Mouse (Mus musculus): ENCODE measurements around the gene Vwa3b. TPM values are rescaled to one million over a fixed set of nuclear protein-coding genes. Genes with fewer than 3 reads are reported as not detected.

Gene Vwa3b
- polyA plus RNA-seq, 1 experiment from 2014 or later = not detected

GRCm38 (mm10) chr1:37124696-37125349 lies 98.4 kb downstream of the Vwa3b start:
- Histone ChIP-seq H3K4me1 (replicated peaks) (no peaks in the 10 kb centered on the region), H3K27me3 (replicated peaks) (no peaks in the 10 kb centered on the region), H3K36me3 (no peaks in the 10 kb centered on the region), H3K27ac (ENCODE audit: poor library complexity, severe bottlenecking) (no peak overlapping the region), H3K4me3 (no peak overlapping the region), H3K4me2 (no peak overlapping the region), H3K9ac (no peak overlapping the region), H3K9me3 (replicated peaks) (no peaks in the 10 kb centered on the region)
- ATAC-seq (ENCODE audit: insufficient number of reproducible peaks, low FRiP score) = no peak
- WGBS = 71% methylated on average over 12 of the region's 12 CpGs

- no peak for ATAC-seq (ENCODE audit: insufficient number of reproducible peaks, low FRiP score)
- Histone ChIP-seq H3K4me3 (no peak overlapping the region), H3K9me3 (replicated peaks) (no peaks in the 10 kb centered on the region), H3K4me1 (replicated peaks) (no peaks in the 10 kb centered on the region), H3K9ac (no peak overlapping the region), H3K27ac (ENCODE audit: poor library complexity, severe bottlenecking) (no peak overlapping the region), H3K4me2 (no peak overlapping the region), H3K27me3 (replicated peaks) (no peaks in the 10 kb centered on the region), H3K36me3 (no peaks in the 10 kb centered on the region)
- WGBS = 73% methylated on average over 7 of the region's 8 CpGs
Observed at GRCm38 (mm10) chr1:37130012-37130570, 103.7 kb downstream of the Vwa3b start.

GRCm38 (mm10) chr1:37131146-37131545 lies 104.8 kb downstream of the Vwa3b start:
- Histone ChIP-seq H3K9me3 (replicated peaks) (no peaks in the 10 kb centered on the region), H3K36me3 (no peaks in the 10 kb centered on the region), H3K27me3 (replicated peaks) (no peaks in the 10 kb centered on the region), H3K4me2 (no peak overlapping the region), H3K4me1 (replicated peaks) (no peaks in the 10 kb centered on the region), H3K9ac (no peak overlapping the region), H3K4me3 (no peak overlapping the region), H3K27ac (ENCODE audit: poor library complexity, severe bottlenecking) (no peak overlapping the region)
- ATAC-seq (ENCODE audit: insufficient number of reproducible peaks, low FRiP score) = no peak

- H3K27me3 ChIP-seq (replicated peaks) = no peaks in the 10 kb centered on the region
- no peak overlapping the region for H3K9ac ChIP-seq
- no peak overlapping the region for H3K27ac ChIP-seq (ENCODE audit: poor library complexity, severe bottlenecking)
- H3K36me3 ChIP-seq = no peaks in the 10 kb centered on the region
- 55% methylated on average over 7 of the region's 7 CpGs for WGBS
- H3K4me1 ChIP-seq (replicated peaks) = no peaks in the 10 kb centered on the region
- H3K4me2 ChIP-seq = no peak overlapping the region
- H3K4me3 ChIP-seq = no peak overlapping the region
- H3K9me3 ChIP-seq (replicated peaks) = no peaks in the 10 kb centered on the region
- ATAC-seq (ENCODE audit: insufficient number of reproducible peaks, low FRiP score) = no peak
Observed at GRCm38 (mm10) chr1:37132433-37132832, 106.0 kb downstream of the Vwa3b start.

GRCm38 (mm10) chr1:37145966-37146365 lies 119.6 kb downstream of the Vwa3b start:
- Histone ChIP-seq H3K27ac (ENCODE audit: poor library complexity, severe bottlenecking) (no peak overlapping the region), H3K9me3 (replicated peaks) (no peaks in the 10 kb centered on the region), H3K4me2 (no peak overlapping the region), H3K9ac (no peak overlapping the region), H3K4me1 (replicated peaks) (no peaks in the 10 kb centered on the region), H3K36me3 (no peaks in the 10 kb centered on the region), H3K27me3 (replicated peaks) (no peaks in the 10 kb centered on the region), H3K4me3 (no peak overlapping the region)
- WGBS = 61% methylated on average over 4 of the region's 4 CpGs
- ATAC-seq (ENCODE audit: insufficient number of reproducible peaks, low FRiP score) = no peak

GRCm38 (mm10) chr1:37149866-37150265 lies 123.5 kb downstream of the Vwa3b start:
- ATAC-seq (ENCODE audit: insufficient number of reproducible peaks, low FRiP score) = no peak
- WGBS = 82% methylated on average over 7 of the region's 7 CpGs
- no peak overlapping the region for H3K9ac ChIP-seq

GRCm38 (mm10) chr1:37151896-37152295 lies 125.5 kb downstream of the Vwa3b start:
- H3K4me2 ChIP-seq = no peak overlapping the region
- no peak for ATAC-seq (ENCODE audit: insufficient number of reproducible peaks, low FRiP score)
- no peak overlapping the region for H3K4me3 ChIP-seq
- no peaks in the 10 kb centered on the region; the same call in 1 of the 2 replicates for H3K9me3 ChIP-seq (replicated peaks)
- H3K27ac ChIP-seq (ENCODE audit: poor library complexity, severe bottlenecking) = no peak overlapping the region
- no peaks in the 10 kb centered on the region for H3K36me3 ChIP-seq
- no peaks in the 10 kb centered on the region for H3K27me3 ChIP-seq (replicated peaks)
- no peak overlapping the region for H3K9ac ChIP-seq
- WGBS = 86% methylated on average over 9 of the region's 9 CpGs
- no peaks in the 10 kb centered on the region for H3K4me1 ChIP-seq (replicated peaks)

More at GRCm38 (mm10) chr1:37149866-37150265, 123.5 kb downstream of the Vwa3b start:
- Histone ChIP-seq H3K4me1 (replicated peaks) (no peaks in the 10 kb centered on the region), H3K36me3 (no peaks in the 10 kb centered on the region), H3K4me2 (no peak overlapping the region), H3K4me3 (no peak overlapping the region), H3K27ac (ENCODE audit: poor library complexity, severe bottlenecking) (no peak overlapping the region), H3K9me3 (replicated peaks) (no peaks in the 10 kb centered on the region; the same call in 1 of the 2 replicates), H3K27me3 (replicated peaks) (no peaks in the 10 kb centered on the region)

GRCm38 (mm10) chr1:37166066-37166465 lies 139.7 kb downstream of the Vwa3b start:
- H3K27ac ChIP-seq (ENCODE audit: poor library complexity, severe bottlenecking) = no peak overlapping the region
- no peaks in the 10 kb centered on the region for H3K4me1 ChIP-seq (replicated peaks)
- H3K4me2 ChIP-seq = no peak overlapping the region
- ATAC-seq (ENCODE audit: insufficient number of reproducible peaks, low FRiP score) = no peak
- H3K4me3 ChIP-seq = no peak overlapping the region
- 56% methylated on average over 6 of the region's 6 CpGs for WGBS
- H3K36me3 ChIP-seq = no peaks in the 10 kb centered on the region
- peaks cover 19% of the 10 kb centered on the region for H3K9me3 ChIP-seq (replicated peaks)
- H3K9ac ChIP-seq = no peak overlapping the region
- H3K27me3 ChIP-seq (replicated peaks) = 0 out of 2 replicates have a peak, but pooled peaks cover 4% of the 10 kb centered on the region

GRCm38 (mm10) chr1:37167918-37168317 lies 141.5 kb downstream of the Vwa3b start:
- peaks cover 8% of the 10 kb centered on the region; the same call in 1 of the 2 replicates for H3K9me3 ChIP-seq (replicated peaks)
- ATAC-seq (ENCODE audit: insufficient number of reproducible peaks, low FRiP score) = no peak
- no peak overlapping the region for H3K9ac ChIP-seq
- H3K27me3 ChIP-seq (replicated peaks) = 0 out of 2 replicates have a peak, but pooled peaks cover 4% of the 10 kb centered on the region
- H3K27ac ChIP-seq (ENCODE audit: poor library complexity, severe bottlenecking) = no peak overlapping the region
- no peak overlapping the region for H3K4me2 ChIP-seq
- no peaks in the 10 kb centered on the region for H3K36me3 ChIP-seq
- H3K4me3 ChIP-seq = no peak overlapping the region
- H3K4me1 ChIP-seq (replicated peaks) = no peaks in the 10 kb centered on the region
- WGBS = 77% methylated on average over 7 of the region's 7 CpGs

GRCm38 (mm10) chr1:37177874-37178273 lies 151.5 kb downstream of the Vwa3b start:
- Histone ChIP-seq H3K9me3 (replicated peaks) (0 out of 2 replicates have a peak, but pooled peaks cover 3% of the 10 kb centered on the region), H3K9ac (no peak overlapping the region), H3K4me2 (no peak overlapping the region), H3K4me1 (replicated peaks) (no peaks in the 10 kb centered on the region), H3K36me3 (no peaks in the 10 kb centered on the region), H3K27ac (ENCODE audit: poor library complexity, severe bottlenecking) (no peak overlapping the region), H3K4me3 (no peak overlapping the region), H3K27me3 (replicated peaks) (no peaks in the 10 kb centered on the region)
- ATAC-seq (ENCODE audit: insufficient number of reproducible peaks, low FRiP score) = no peak
- 81% methylated on average over 2 of the region's 2 CpGs for WGBS

- Histone ChIP-seq H3K4me3 (no peak overlapping the region), H3K4me1 (replicated peaks) (no peaks in the 10 kb centered on the region), H3K36me3 (no peaks in the 10 kb centered on the region), H3K9me3 (replicated peaks) (0 out of 2 replicates have a peak, but pooled peaks cover 3% of the 10 kb centered on the region), H3K27ac (ENCODE audit: poor library complexity, severe bottlenecking) (no peak overlapping the region), H3K9ac (no peak overlapping the region), H3K27me3 (replicated peaks) (no peaks in the 10 kb centered on the region), H3K4me2 (no peak overlapping the region)
- WGBS = 73% methylated on average over 5 of the region's 5 CpGs
- no peak for ATAC-seq (ENCODE audit: insufficient number of reproducible peaks, low FRiP score)
Observed at GRCm38 (mm10) chr1:37179852-37180251, 153.5 kb downstream of the Vwa3b start.

All from heart, embryonic 12.5 days (tissue).